In the genomic region with DNA sequence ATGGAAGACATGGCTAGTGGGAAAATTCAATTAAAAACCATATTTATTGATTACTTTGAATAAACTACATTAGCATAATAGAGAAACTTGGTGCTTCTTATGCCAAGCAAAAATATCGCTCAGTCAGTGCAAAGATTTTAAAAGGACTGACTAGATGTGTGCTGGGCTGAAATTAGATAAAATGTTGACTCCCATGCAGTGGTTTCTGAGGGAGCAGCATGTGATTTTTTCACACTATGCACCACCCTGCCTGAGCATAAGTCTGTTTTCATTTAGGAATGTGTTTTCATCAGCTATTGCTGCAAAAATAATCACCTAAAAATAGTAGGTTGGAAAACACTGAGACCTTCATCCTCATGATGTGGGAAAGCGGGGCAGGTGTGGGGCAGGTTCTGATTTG, we compare ENCODE assay signal across 16 mouse cellular contexts.
"Had no signal": no experiment of that assay in that cellular context is flagged by ENCODE, and none has a peak within 500 bp of the region (broad histone marks: within the 10 kb centered on the region; RNA-seq: fewer than 3 reads in every experiment).

No protein-coding gene starts in this region.

- ATAC-seq: liver, postnatal 0 days; midbrain, embryonic 16.5 days had no signal

- H3K4me3 ChIP-seq: kidney, embryonic 15.5 days; liver, embryonic 13.5 days; lung, embryonic 15.5 days; megakaryocyte, embryonic 14.5 days; neural tube, embryonic 13.5 days; stomach, embryonic 15.5 days had no signal

- H3K27ac ChIP-seq: kidney, embryonic 15.5 days; liver, embryonic 13.5 days; lung, embryonic 15.5 days; macrophage; neural tube, embryonic 13.5 days; stomach, embryonic 15.5 days had no signal

- DNase-seq: kidney, postnatal 14 days; liver; liver, embryonic 13.5 days; liver, postnatal 0 days; lung, postnatal 14 days; right cerebral cortex, postnatal 4 days; spleen, adult 18-20 months; thymus, postnatal 4 days had no signal

- H3K4me1 ChIP-seq: kidney, embryonic 15.5 days; liver, embryonic 13.5 days; lung, embryonic 15.5 days; megakaryocyte, embryonic 14.5 days; neural tube, embryonic 13.5 days; stomach, embryonic 15.5 days had no signal

- H3K4me2 ChIP-seq: kidney, embryonic 15.5 days; liver, embryonic 13.5 days; lung, embryonic 15.5 days; midbrain, embryonic 11.5 days; neural tube, embryonic 13.5 days; stomach, embryonic 15.5 days had no signal

- H3K27me3 ChIP-seq: kidney, embryonic 15.5 days; liver, embryonic 13.5 days; lung, embryonic 15.5 days; megakaryocyte, embryonic 14.5 days; neural tube, embryonic 13.5 days; stomach, embryonic 15.5 days had no signal

- H3K9ac ChIP-seq: kidney, embryonic 15.5 days; liver, embryonic 13.5 days; liver, postnatal 0 days; lung, embryonic 15.5 days; neural tube, embryonic 13.5 days; stomach, embryonic 15.5 days had no signal

- H3K36me3 ChIP-seq: kidney, embryonic 15.5 days; liver, embryonic 13.5 days; lung, embryonic 15.5 days; neural tube, embryonic 13.5 days; stomach, embryonic 15.5 days had no signal

- H3K9me3 ChIP-seq: kidney, embryonic 15.5 days; lung, embryonic 15.5 days; neural tube, embryonic 13.5 days; stomach, embryonic 15.5 days had no signal
